Mouse (Mus musculus): Measurements from ENCODE around the gene Usp36.

The Usp36 gene

DNA sequence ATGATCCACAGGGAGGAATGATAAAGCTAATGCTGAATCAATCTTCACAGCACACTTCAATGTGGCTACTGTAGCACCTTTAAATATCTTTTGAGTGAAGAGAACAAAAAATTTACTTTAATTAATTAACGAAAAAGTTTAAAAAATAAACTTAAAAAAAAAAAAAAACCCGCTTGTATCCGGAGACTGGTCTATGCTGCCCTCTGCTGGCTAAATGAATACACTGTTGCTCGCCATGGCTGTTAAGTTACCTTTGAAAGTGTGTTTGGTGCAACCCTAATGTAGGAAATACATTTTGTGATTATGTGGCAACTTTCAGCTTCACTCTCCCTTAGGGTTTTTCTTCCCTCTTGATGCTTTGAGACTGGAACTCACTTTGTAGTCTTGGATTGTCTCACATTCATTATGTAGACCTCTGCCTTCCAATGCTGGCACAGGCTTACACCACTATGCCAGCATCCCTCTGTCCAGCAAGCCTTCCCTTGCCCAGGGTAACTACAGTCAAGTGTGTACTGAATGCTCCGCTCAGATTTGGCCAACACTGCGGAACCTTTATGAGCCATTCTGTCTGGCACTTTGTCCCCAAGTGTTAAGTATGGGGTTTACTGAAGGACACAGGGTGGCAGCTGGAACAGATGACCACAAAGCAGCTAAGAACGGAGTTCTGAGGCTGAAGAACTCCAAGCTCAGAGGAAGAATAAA lies 69.3 kb downstream of the Usp36 start:
- no peak for DNase-seq

DNA sequence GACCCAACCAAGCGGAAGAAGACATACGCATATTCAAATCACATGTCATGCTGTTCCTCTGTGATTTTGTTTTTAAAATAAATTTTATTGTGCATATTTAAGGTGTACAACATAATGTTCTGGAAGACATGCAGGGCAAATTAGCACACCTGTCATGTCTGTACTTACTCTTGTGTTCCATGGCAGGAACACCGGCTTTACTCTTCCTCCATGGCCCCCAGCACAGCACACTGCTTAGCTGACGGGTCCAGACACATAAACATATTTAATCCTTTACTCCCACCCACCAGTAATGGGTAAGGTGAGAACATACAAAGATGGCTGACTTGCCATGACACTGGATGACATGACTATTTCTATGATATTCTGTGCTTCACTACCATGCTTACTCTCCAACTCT lies 71.0 kb downstream of the Usp36 start:
- no peak for DNase-seq

DNA sequence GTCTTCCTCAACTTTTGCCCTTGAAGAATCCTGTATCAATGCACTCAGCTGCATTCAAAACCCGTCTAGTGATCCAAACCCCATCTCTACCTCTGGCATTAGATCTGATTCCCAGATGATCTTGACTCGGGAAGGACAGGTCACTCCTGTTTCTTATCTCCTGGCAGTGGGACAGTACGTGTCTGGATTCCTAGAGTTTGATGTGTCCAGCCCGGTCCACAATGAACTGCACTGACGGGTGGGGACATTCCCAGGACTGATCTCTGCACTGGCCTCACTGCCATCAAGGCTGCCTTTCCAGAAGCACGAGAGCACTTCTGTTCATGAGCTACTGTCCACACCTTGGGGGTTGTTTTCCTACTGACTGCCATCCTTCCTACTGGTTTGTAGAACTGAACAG lies 73.6 kb downstream of the Usp36 start:
- no peak for DNase-seq

DNA sequence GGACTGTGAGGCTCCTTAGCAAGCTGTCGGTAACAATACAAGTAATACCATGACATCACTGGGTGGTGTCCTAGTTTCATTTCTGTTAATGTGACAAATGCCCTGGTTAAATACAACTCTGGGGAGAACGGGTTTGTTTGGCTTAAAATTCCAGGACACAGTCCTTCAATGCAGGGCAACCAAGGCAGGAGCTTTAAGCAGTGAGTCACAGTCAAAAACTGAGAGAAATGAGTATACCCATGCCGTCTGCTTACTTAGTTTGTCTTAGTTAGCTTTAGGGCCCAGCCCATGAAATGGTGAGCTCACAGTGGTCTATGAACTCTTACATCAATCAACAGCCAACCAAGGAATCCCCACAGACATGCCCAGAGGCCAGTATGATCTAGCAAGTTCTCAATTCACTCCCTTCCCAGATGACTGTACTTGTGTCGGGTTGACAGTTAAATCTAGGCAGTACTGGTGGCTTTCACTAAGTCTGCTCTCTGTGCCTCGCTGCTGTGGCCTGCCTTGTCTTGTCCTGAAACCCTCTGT lies 74.1 kb downstream of the Usp36 start:
- no peak for DNase-seq

DNA sequence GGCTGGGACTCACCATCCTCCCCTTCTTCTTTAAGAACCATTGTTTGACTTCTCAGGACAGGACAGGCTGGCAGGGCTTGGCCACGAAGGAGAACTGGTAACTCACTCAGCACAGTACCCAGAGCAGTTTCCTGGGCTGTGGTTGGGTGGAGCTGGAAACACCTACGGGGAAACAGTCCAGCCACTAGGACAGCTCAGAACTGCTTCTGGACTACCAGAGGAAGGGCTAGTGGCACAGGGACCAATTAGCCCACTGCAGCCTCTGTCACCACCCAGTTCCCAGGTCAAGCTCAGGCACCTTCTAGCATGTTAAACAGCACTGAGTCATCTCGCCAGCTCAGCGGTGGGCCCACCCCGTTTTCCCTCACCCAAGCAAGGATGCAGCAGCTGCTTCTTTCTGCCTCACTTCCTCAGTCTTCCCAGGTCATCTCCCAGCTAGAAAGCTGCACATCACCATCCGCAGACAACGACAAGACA lies 77.4 kb downstream of the Usp36 start:
- DNase-seq = no peak

DNA sequence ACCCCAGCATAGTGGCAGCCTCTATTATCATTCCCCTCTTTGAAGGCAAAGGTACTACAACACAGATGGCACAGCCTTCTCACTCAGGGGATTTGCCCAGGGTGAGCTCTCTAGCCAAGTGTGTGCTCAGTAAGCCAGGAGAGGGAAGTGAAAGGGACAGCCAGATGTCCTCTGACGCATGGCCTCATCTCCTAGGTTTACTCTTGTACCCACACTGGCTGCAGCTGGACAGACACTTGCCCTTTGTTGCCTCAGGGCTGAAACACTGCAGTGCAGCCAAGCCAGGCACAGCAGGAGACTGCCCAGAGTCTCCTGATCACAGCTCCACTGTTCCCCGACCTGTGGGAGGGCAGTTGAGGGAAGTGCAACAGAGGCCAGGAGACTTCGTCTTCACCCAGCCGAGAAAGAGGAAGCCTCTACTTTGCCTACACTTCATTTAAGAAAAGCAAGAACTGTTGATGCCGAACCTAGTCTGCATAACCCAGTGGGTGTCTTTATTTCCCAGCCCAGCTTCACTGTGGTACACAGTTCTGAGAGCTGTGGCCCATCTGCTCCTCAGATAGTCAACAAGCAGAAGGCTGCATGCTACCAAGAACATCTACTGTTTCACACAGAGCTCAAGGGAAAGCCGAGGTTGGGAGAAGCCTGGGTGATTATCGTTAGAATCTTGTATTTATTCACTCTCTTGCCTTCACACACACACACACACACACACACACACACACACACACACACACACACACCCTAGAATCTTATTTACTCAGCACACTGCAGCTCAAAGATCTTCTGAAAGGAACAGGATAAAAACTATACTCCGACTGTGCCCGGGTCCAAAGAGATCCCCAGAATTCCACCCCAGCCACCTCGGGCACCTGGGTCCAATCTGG lies 78.1 kb downstream of the Usp36 start:
- DNase-seq = no peak

DNA sequence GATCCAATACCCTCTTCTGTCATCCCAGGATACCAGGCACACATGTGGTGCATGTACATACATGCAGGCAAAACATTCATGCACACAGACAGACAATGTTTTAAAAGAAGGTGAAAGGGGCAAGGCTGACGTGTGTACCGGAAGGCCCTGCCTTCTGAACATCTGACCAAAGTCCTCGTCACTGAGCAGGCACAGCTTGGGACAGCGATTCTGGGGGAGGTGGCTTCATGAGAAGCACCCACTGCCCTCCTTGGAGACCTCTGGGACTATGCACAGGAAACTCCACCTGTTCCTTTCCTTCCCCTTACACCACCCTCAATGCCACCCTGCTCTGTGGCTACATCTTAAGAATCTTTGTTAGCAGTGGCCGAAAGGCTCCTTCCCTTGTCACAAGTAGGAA lies 79.1 kb downstream of the Usp36 start:
- no peak for DNase-seq

DNA sequence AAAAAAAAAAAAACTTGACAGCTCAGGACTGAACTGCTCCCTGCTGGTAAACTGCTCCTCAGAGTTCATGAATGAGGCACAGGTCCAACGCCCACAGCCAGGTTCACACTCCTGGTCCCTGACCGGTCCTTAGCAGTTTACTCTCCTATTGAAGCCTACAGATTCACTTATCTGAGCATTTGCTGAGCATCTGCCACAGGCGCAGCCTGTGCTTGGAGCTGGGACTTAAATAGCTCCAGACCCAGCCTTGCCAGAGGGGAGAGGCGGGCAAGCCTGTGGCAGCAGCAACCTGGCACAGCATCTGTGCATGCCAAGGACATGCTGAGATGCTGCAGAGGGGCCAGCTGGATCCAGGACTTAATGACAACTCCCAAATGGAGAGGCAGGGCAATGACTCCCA lies 79.9 kb downstream of the Usp36 start:
- DNase-seq = no peak
